Mouse (Mus musculus): ENCODE data around the gene Uba3.

Gene Uba3

DNA sequence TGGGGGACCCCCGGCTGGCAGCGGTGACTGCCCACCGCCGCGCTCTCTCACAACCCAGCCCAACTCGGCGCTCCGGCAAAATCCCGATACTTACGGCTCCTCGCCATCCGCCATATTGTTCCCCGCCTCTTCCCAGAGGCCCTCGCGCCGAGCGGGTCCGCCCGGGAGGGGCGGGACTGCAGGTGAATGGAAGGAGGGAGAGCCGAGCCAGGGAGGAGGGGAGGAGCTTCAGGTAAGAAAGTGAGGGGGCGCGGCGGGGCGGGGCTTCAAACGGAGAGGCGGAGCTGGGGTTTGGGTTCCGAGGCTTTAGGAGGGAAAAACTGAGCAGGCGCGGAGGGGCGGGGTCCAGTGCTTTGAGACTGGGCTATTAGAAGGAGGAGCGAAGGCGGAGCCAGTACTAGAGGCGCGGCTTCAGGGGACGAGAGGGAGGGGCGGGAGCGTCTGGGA, at the start of gene Uba3:
Gene Uba3, minus strand, starts transcription at position 209 of the 447 bp plus-strand sequence.
- CTCF ChIA-PET, result interaction anchor here (1.2 kb wide), 1 partner anchor 18 kb away, joined by 4 read pairs; no protein-coding TSS in a partner anchor

- CTCF ChIA-PET, result no interaction called here
Measured at GRCm38 (mm10) chr6:97252711-97253221, 47.3 kb upstream of the Uba3 start, which contains the start of gene Lmod3. TSS of gene Lmod3 (minus strand) at chr6:97252759.

DNA sequence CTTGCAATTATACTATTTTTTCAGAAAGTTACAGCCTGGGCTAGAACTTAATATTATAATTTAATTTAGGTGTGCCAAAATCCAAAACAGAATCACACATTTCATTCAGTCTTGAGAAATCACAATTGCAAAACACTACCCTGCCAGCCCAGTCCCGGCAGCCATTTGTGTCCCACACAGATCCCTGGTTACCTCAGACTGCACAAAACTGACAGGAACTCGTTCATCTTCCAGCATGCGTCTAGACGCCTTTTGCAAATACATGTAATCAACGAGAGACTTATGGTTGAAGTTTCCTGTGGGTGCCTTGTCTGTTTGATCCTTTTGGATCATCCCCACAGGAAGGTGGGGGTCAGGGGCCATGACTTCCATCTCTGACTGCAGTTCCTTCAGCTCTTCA, 46.6 kb upstream of the Uba3 start:
- CTCF ChIA-PET, result no interaction called here

DNA sequence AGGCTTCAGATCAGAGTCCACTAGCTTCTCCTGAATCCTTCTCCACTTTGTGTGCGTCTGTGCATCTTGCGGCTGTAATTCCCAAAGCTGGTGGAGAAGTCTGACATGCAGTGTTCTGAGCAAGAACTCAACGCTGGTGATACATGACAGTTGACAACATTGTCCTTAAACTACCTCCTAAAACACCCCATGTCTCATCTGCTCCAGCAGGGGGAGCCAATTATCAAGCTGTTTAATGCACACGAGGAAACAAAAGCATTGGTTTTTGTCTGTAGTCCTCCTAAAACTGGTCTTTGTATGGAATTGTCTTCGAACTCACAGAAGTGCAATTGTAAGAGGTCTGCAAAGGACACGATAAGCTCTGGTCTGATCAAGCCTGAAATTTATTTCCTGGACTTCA, 45.5 kb upstream of the Uba3 start:
- CTCF ChIA-PET, result interaction anchor here (0.6 kb wide), 1 partner anchor 166 kb away, joined by 3 read pairs; no protein-coding TSS in a partner anchor

DNA sequence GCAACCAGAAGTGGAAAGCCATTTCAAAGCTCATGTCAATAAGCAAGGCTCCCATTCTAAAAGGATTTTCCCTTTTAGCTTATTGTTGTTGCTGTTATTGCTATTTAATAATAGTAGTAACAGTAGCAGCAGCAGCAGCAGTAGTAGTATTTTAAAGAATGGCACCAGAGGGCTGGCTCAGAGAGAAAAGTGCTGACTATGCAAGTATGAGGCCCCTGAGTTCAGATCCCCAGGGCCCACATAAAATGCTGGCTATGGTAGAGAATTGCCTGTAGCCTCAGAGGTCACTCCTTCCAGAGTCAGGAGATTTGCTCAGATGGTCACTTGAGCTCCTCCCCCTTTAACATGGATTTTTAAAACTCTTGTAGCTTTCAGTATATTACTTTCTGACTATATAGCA, 39.8 kb upstream of the Uba3 start:
- CTCF ChIA-PET, result no interaction called here

DNA sequence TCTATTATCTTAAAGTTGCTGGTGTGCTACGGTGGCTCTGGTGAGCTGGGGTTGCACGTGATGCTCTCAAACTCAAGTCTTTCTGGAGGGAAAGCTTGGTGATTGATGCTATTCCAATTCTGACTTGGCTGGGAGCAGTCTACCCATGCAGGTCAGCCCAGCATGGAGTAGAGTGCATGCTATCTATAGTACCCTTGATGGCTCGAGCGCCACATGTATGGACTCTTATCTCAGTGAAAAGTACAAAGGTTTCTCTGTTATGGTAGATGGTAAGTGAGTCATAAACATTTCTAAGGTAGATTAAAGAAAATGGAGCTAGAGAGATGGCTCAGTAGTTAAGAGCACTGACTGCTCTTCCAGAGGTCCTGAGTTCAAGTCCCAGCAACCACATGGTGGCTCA, 37.1 kb upstream of the Uba3 start:
- CTCF ChIA-PET, result no interaction called here

- CTCF ChIA-PET, result no interaction called here
Measured at GRCm38 (mm10) chr6:97240092-97240491, 34.6 kb upstream of the Uba3 start.

- CTCF ChIA-PET, result no interaction called here
Measured at GRCm38 (mm10) chr6:97239360-97239759, 33.9 kb upstream of the Uba3 start.

DNA sequence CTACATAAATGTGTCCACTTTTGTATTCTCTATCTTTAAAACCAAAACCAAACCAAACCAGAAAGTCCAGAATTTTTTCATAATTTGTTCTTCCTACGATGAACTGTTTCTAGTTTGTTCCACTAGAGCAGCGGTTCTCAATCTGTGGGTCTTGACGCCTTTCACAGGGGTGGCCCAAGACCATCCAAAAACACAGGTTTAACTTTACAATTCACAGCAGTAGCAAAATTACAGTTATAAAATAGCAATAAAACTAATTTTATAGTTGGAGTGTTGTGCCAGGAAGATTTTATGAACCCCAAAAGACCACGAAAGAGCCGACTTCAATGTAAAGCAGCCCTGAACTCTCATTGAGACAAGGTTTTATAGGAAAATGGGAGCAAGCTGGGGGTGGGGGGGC, 30.6 kb upstream of the Uba3 start:
- CTCF ChIA-PET, result interaction anchor here (0.6 kb wide), 1 partner anchor 12 kb away, joined by 3 read pairs; no protein-coding TSS in a partner anchor

GRCm38 (mm10) chr6:97234911-97235668, 29.6 kb upstream of the Uba3 start:
- CTCF ChIA-PET, result interaction anchor here (0.7 kb wide), 1 partner anchor 48 kb away, joined by 3 read pairs; no protein-coding TSS in a partner anchor

DNA sequence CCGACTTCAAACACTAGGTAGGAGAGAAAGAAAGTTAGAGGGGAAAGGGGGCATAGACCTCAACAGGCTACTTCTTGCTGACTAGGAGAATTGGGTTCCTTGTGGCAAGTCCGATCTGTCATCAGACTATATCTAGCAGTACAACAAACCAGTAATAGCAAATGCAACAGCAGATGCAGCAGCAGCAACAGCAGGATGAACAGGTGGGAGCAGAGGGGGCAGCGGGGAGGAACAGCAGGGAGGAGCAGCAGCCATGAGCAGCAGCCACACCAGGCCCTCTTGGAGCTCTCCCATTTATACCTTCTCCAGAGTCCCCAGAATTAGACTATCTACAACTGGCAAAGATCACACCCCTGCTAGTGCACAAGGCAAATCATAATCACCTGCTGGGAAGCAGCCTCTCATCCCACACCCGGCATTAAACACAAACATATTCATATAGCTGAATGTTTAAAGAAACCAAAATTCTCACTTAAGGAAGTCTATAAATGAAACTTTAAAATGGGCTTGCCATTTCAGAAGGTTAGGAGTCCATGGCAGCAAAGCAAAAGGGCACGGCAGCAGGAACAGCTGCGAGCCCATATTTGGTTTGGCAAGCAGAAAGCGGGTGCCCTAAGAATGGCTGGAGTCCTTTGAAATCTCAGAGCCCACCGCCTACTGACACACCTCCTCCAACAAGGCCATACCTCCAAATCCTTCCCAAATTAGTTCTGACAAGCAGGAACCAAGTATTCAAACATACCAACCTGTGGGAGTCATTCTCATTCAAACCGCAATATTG, 21.8 kb upstream of the Uba3 start:
- CTCF ChIA-PET, result interaction anchor here (0.6 kb wide), 1 partner anchor 50 kb away, joined by 3 read pairs; no protein-coding TSS in a partner anchor

GRCm38 (mm10) chr6:97226083-97226491, 20.6 kb upstream of the Uba3 start:
- CTCF ChIA-PET, result no interaction called here

DNA sequence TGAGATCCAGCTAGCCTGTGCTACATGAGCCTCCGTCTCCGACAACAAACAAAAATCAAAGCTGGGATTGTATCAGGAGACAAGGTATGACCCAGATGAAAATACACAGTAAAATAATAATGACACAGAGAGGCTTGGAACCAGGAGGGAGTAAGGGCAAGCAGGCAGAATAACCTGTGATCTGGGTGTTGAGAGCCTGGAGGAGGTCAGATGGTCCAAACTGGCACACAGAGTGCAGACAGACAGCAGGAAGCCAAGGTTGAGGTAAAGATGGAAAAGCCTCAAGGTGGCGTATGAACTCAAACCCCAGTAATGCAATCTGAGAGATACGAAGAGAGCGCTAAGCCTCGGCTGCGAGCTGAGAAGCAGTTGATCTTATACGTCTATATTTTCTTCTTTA, 19.1 kb upstream of the Uba3 start:
- CTCF ChIA-PET, result no interaction called here

- CTCF ChIA-PET, result interaction anchor here (0.6 to 0.8 kb wide), 2 partner anchors 13 to 18 kb away, joined by 3 to 4 read pairs; partner anchors contain the start of gene Uba3
Measured at GRCm38 (mm10) chr6:97223566-97223965, 18.1 kb upstream of the Uba3 start.

GRCm38 (mm10) chr6:97222931-97223467, 17.6 kb upstream of the Uba3 start:
- CTCF ChIA-PET, result interaction anchor here (0.8 kb wide), 1 partner anchor 18 kb away, joined by 4 read pairs; the partner anchor contains the start of gene Uba3

DNA sequence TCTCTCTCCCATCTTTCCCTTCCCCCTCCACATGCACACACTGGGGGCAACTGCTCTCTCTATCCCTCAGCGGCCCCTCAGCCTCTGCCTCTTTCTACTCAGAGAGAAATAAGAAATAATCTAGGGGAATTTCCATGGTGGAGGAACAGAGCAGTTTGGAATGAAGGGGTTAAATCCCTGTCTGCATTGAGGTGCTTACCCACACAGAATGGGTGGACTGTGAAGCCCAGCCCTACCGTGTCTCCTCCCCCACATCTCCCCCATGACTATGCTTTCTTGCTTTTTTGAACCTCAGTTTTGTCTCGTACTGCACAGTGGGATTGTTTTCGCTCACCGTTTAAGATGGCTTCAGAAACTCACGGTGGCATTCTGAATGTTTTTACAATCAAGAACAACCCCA, 16.9 kb upstream of the Uba3 start:
- CTCF ChIA-PET, result interaction anchor here (0.6 kb wide), 1 partner anchor 73 kb away, joined by 3 read pairs; no protein-coding TSS in a partner anchor

- CTCF ChIA-PET, result interaction anchor here (0.6 to 0.8 kb wide), 2 partner anchors 9 to 72 kb away, joined by 3 read pairs; no protein-coding TSS in a partner anchor
Measured at GRCm38 (mm10) chr6:97221205-97222025, 16.0 kb upstream of the Uba3 start.

DNA sequence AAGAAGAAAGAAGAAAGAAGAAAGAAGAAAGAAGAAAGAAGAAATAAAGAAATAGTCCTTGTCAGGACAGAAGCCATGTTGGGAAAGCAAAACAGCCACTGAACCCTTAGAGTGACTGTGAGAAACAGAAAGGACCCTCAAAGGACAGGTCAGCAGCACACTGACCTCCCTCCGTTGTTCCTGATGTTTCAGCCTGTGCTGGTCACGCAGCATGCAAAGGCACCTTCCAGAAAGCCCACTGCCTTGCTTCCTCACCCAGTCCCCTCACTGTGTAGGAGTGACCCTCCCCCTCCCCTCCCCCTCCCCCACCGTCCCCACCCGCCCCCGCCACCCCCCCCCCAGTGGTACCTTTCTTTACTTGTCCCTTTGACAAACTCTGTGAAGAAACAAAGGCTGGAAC, 15.2 kb upstream of the Uba3 start:
- CTCF ChIA-PET, result interaction anchor here (0.8 kb wide), 1 partner anchor 9 kb away, joined by 3 read pairs; no protein-coding TSS in a partner anchor

DNA sequence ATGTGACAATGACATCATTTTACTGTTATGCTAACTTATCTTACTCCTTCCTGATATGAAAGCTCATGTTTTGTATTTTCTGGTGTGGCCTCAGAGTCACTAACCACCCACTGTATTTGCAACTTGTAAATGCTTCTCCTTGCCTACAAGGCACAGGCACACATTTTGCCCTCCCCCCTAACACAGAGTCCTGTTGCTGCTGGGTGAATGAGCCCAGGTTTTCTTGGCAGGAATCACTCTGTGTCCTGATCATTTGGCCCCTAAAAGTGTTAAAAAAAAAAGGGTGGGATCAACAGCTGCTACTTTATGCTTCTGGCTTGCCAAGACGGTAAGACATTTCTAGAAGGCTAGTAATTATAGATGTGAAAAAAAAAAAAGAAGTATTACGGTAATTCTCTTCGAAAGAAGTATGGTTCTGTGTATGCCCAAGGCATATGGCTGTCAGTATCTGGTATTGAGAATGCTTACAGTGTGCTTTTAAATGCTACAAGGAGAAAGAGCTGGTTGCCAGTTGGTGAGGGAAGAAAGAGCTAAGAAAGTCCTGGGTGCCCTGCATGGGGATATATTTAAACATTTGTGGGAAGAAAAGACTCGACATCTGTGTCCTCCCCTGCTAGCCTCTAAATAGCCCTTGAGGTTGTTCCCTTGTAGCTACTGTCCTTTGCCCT, 10.8 kb upstream of the Uba3 start:
- CTCF ChIA-PET, result no interaction called here

GRCm38 (mm10) chr6:97211981-97212380, 6.5 kb upstream of the Uba3 start:
- CTCF ChIA-PET, result interaction anchor here (0.8 kb wide), 1 partner anchor 9 kb away, joined by 3 read pairs; no protein-coding TSS in a partner anchor
